Mouse (Mus musculus): ENCODE results near the gene Ube2j1. TPM values are rescaled to one million over a fixed set of nuclear protein-coding genes. Genes with fewer than 3 reads are reported as not detected.

Ube2j1 gene
- total and polyA plus RNA-seq, 2 experiments from 2014 or later, result 30.9 to 31.2 TPM

DNA sequence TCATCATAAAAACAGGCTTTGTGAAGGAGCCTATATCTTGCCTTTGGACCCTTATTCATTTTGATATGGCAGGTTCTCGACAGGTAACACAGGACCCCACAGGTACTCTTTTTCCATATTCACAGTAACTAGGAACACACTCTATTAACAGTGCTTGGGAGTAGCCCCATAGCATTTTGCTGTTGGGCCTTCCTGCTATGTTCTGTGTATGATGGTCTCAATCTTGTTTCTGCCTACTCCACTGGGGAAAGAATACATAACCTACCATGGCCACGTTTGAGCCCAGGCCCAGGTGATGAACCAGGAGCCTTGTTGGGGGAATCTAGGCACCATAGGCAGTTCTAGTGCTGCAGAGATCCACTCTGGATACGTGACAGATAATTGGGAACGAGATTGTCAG lies 43.2 kb downstream of the Ube2j1 start:
- no peaks in the 10 kb centered on the region for H3K27me3 ChIP-seq (ENCODE audit: control insufficient read depth, insufficient read depth, low read length)
- no peak overlapping the region for H3K4me2 ChIP-seq (ENCODE audit: low read depth, low read length)
- H3K27ac ChIP-seq (ENCODE audit: low read depth), result no peak overlapping the region
- H3K4me3 ChIP-seq (ENCODE audit: low read depth, low read length), result no peak overlapping the region
- H3K9ac ChIP-seq (replicated peaks; ENCODE audit: low read depth, low read length), result no peak overlapping the region
- 76% methylated on average over 4 of the region's 4 CpGs for WGBS
- no peaks in the 10 kb centered on the region for H3K36me3 ChIP-seq (replicated peaks; ENCODE audit: control insufficient read depth, insufficient read depth, low read length)
- no peak for DNase-seq (ENCODE audit: low spot score)
- ATAC-seq (ENCODE audit: insufficient read depth, low read depth), result no peak
- H3K4me1 ChIP-seq (ENCODE audit: control insufficient read depth, insufficient read depth), result no peaks in the 10 kb centered on the region
- TF ChIP-seq CTCF (IDR thresholded peaks at IDR 0.05; ENCODE audit: low read depth) (no peak), EP300 (IDR thresholded peaks at IDR 0.05; ENCODE audit: low read depth) (no peak)
- H3K9me3 ChIP-seq (replicated peaks; ENCODE audit: control insufficient read depth, low read length), result no peaks in the 10 kb centered on the region

DNA sequence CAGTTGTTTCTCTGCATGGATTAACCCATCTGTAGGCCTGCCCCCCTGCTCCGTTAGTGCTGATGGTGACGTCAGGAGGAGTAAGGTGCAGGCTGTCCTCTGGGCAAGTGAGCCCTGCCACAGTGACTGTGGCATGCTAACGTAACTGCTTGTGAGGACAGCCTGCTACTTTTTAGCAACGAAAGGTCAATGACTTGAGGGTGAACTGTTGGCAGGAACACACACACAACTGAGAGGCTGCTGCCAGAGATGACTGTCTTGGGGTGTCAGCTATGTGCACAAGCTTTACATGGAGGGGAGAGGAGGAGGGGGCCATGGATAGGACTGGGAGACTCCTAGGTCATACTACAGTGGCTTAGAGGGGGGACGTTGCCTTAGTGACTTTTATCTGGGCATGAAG lies 43.6 kb downstream of the Ube2j1 start:
- no peak overlapping the region for H3K27ac ChIP-seq (ENCODE audit: low read depth)
- WGBS, result 56% methylated on average over 5 of the region's 5 CpGs
- H3K4me3 ChIP-seq (ENCODE audit: low read depth, low read length), result no peak overlapping the region
- no peak for TF ChIP-seq EP300 (IDR thresholded peaks at IDR 0.05; ENCODE audit: low read depth)
- TF ChIP-seq CTCF (IDR thresholded peaks at IDR 0.05; ENCODE audit: low read depth), result no peak
- ATAC-seq (ENCODE audit: insufficient read depth, low read depth) (no peak), DNase-seq (ENCODE audit: low spot score) (no peak)
- H3K9me3 ChIP-seq (replicated peaks; ENCODE audit: control insufficient read depth, low read length), result no peaks in the 10 kb centered on the region
- no peaks in the 10 kb centered on the region for H3K36me3 ChIP-seq (replicated peaks; ENCODE audit: control insufficient read depth, insufficient read depth, low read length)
- no peak overlapping the region for H3K9ac ChIP-seq (replicated peaks; ENCODE audit: low read depth, low read length)
- no peaks in the 10 kb centered on the region for H3K4me1 ChIP-seq (ENCODE audit: control insufficient read depth, insufficient read depth)
- no peaks in the 10 kb centered on the region for H3K27me3 ChIP-seq (ENCODE audit: control insufficient read depth, insufficient read depth, low read length)
- no peak overlapping the region for H3K4me2 ChIP-seq (ENCODE audit: low read depth, low read length)

DNA sequence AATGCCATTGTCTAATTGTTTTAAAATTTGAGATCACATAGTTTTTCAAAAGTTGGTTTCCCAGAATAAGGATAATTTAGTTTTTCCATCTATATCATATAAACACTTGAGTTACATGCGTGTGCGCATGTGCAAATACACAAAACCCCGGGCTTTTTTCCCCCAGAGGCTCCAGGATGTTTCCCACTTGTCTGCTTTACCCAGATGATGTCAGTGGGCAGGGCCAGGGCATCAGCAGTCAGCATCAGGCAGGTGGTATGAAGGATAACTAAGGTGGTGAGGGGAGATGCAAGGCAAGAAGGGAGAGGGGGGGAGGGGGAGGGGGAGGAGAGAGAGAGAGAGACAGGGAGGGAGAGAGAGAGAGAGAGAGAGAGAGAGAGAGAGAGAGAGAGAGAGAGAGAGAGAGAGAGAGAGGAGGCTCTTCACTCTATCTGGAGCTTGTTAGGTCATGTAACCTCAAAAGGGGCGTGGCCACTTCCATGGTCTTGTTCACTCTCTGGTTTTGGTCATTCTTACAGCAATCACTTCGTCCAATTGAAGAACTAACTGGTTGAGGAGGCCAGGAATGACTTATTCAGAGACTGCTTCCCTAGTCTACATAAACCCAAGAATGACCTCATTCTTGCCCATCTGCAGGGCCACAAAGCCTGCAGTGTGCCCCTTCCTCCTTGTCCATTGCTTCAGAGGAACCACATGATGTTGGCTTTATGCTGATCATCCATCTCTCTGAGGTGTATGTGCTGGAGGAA lies 44.7 kb downstream of the Ube2j1 start:
- H3K4me2 ChIP-seq (ENCODE audit: low read depth, low read length), result no peak overlapping the region
- H3K36me3 ChIP-seq (replicated peaks; ENCODE audit: control insufficient read depth, insufficient read depth, low read length), result no peaks in the 10 kb centered on the region
- no peaks in the 10 kb centered on the region for H3K9me3 ChIP-seq (replicated peaks; ENCODE audit: control insufficient read depth, low read length)
- ATAC-seq (ENCODE audit: insufficient read depth, low read depth) (no peak), DNase-seq (ENCODE audit: low spot score) (no peak)
- H3K4me3 ChIP-seq (ENCODE audit: low read depth, low read length), result no peak overlapping the region
- H3K9ac ChIP-seq (replicated peaks; ENCODE audit: low read depth, low read length), result no peak overlapping the region
- H3K27me3 ChIP-seq (ENCODE audit: control insufficient read depth, insufficient read depth, low read length), result no peaks in the 10 kb centered on the region
- TF ChIP-seq EP300 (IDR thresholded peaks at IDR 0.05; ENCODE audit: low read depth) (no peak), CTCF (IDR thresholded peaks at IDR 0.05; ENCODE audit: low read depth) (no peak)
- H3K4me1 ChIP-seq (ENCODE audit: control insufficient read depth, insufficient read depth), result no peaks in the 10 kb centered on the region
- H3K27ac ChIP-seq (ENCODE audit: low read depth), result no peak overlapping the region
- WGBS, result 81% methylated on average over 5 of the region's 5 CpGs

DNA sequence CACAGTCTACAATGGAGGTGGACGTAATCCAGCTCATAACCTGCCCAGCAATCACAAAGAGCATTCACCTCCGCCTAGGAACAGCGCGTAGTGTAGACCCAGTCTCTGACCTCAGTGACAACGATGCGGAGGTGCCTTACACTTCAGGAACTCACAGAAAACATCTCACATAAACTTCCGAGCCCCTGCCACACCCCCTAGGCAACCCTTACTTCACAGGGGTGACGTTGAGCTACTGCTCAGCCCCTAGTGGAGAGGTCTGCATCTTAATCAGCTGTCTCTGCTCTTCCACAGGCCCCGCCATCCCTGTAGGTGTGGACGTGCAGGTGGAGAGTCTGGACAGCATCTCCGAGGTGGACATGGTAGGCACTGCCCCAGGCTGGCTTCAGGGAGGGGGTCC lies 45.9 kb downstream of the Ube2j1 start:
- H3K27ac ChIP-seq (ENCODE audit: low read depth), result no peak overlapping the region
- H3K4me3 ChIP-seq (ENCODE audit: low read depth, low read length), result no peak overlapping the region
- no peak overlapping the region for H3K4me2 ChIP-seq (ENCODE audit: low read depth, low read length)
- H3K9ac ChIP-seq (replicated peaks; ENCODE audit: low read depth, low read length), result no peak overlapping the region
- no peaks in the 10 kb centered on the region for H3K9me3 ChIP-seq (replicated peaks; ENCODE audit: control insufficient read depth, low read length)
- DNase-seq (ENCODE audit: low spot score), result no peak
- TF ChIP-seq EP300 (IDR thresholded peaks at IDR 0.05; ENCODE audit: low read depth), result no peak
- no peak for TF ChIP-seq CTCF (IDR thresholded peaks at IDR 0.05; ENCODE audit: low read depth)
- no peaks in the 10 kb centered on the region for H3K36me3 ChIP-seq (replicated peaks; ENCODE audit: control insufficient read depth, insufficient read depth, low read length)
- no peak for ATAC-seq (ENCODE audit: insufficient read depth, low read depth)
- WGBS, result 74% methylated on average over 11 of the region's 11 CpGs
- H3K27me3 ChIP-seq (ENCODE audit: control insufficient read depth, insufficient read depth, low read length), result no peaks in the 10 kb centered on the region
- H3K4me1 ChIP-seq (ENCODE audit: control insufficient read depth, insufficient read depth), result no peaks in the 10 kb centered on the region

DNA sequence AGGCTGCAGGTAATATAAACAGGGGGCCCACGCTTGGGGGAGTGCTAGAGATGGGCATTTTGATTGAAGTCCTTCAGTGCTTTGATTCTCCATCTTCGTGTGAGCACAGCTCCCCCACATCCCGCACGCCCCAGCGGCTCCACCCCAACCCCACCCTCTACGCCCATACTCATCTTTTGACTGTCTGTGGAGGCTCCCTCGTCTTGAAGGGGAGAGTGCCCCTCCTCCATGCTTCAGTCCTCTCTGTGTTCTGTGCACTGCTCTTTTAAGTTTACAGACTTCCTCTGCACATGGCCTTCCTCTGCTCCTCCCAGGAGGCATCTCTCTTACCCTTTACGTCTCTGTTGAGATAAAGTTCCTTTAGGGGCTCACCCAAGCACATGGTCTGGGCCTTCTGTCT lies 46.5 kb downstream of the Ube2j1 start:
- Histone ChIP-seq H3K4me1 (ENCODE audit: control insufficient read depth, insufficient read depth) (no peaks in the 10 kb centered on the region), H3K4me2 (ENCODE audit: low read depth, low read length) (no peak overlapping the region), H3K36me3 (replicated peaks; ENCODE audit: control insufficient read depth, insufficient read depth, low read length) (no peaks in the 10 kb centered on the region), H3K27ac (ENCODE audit: low read depth) (no peak overlapping the region), H3K9me3 (replicated peaks; ENCODE audit: control insufficient read depth, low read length) (no peaks in the 10 kb centered on the region), H3K27me3 (ENCODE audit: control insufficient read depth, insufficient read depth, low read length) (no peaks in the 10 kb centered on the region), H3K9ac (replicated peaks; ENCODE audit: low read depth, low read length) (no peak overlapping the region), H3K4me3 (ENCODE audit: low read depth, low read length) (no peak overlapping the region)
- WGBS, result 54% methylated on average over 8 of the region's 8 CpGs
- TF ChIP-seq EP300 (IDR thresholded peaks at IDR 0.05; ENCODE audit: low read depth) (no peak), CTCF (IDR thresholded peaks at IDR 0.05; ENCODE audit: low read depth) (no peak)
- DNase-seq (ENCODE audit: low spot score) (no peak), ATAC-seq (ENCODE audit: insufficient read depth, low read depth) (no peak)

DNA sequence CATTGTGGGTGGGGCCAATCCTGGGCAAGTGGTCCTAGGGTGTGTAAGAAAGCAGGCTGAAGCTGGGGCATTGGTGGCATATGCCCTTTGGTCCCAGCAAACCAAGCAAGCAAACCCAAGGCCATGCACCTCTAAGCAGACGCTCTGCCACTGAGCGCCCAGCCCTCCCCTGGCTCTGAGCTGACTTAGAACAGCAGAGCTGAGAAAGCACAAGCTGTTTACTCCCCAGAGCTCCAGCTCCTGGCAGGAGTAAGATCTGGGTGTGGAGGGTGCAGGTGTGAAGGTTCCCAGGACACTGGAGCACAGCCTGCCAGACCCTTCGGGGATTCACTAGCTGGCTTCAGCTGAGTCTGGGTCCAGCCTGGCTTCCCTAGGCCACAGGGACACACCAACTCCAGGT lies 47.3 kb downstream of the Ube2j1 start:
- Histone ChIP-seq H3K27ac (ENCODE audit: low read depth) (no peak overlapping the region), H3K36me3 (replicated peaks; ENCODE audit: control insufficient read depth, insufficient read depth, low read length) (no peaks in the 10 kb centered on the region), H3K27me3 (ENCODE audit: control insufficient read depth, insufficient read depth, low read length) (no peaks in the 10 kb centered on the region), H3K9ac (replicated peaks; ENCODE audit: low read depth, low read length) (no peak overlapping the region), H3K4me2 (ENCODE audit: low read depth, low read length) (no peak overlapping the region), H3K4me3 (ENCODE audit: low read depth, low read length) (no peak overlapping the region), H3K4me1 (ENCODE audit: control insufficient read depth, insufficient read depth) (no peaks in the 10 kb centered on the region), H3K9me3 (replicated peaks; ENCODE audit: control insufficient read depth, low read length) (no peaks in the 10 kb centered on the region)
- DNase-seq (ENCODE audit: low spot score) (no peak), ATAC-seq (ENCODE audit: insufficient read depth, low read depth) (no peak)
- 85% methylated on average over 3 of the region's 3 CpGs for WGBS
- TF ChIP-seq EP300 (IDR thresholded peaks at IDR 0.05; ENCODE audit: low read depth), result no peak
- TF ChIP-seq CTCF (IDR thresholded peaks at IDR 0.05; ENCODE audit: low read depth), result no peak
